In genomic region chrX:71647958-71648357, GRCm38 (mm10) we compare ENCODE assay signal across 7 mouse cellular contexts. TPM values are rescaled to one million over a fixed set of nuclear protein-coding genes. Genes with fewer than 3 reads are reported as not detected.
A peak's percentile ranks its signal among the peaks of the same experiment; 100 is the strongest.
DNase-seq lines count a peak whose midpoint lies in the region; ATAC-seq and TF ChIP-seq lines count a peak whose summit lies in the region.

No protein-coding gene starts in this region.

- TF ChIP-seq CTCF in ES-Bruce4 (IDR thresholded peaks at IDR 0.05; ENCODE audit: low read depth, low read length), result peak; percentile 52
- peak; percentile 76 for TF ChIP-seq CTCF in lung, embryonic 14.5 days (IDR thresholded peaks at IDR 0.05; ENCODE audit: low read depth)

- no peak overlapping the region for H3K4me3 ChIP-seq in ES-Bruce4 (ENCODE audit: low read depth, low read length)
- H3K4me3 ChIP-seq in lung, embryonic 14.5 days (ENCODE audit: low read depth, low read length), result no peak overlapping the region

- no peaks in the 10 kb centered on the region for H3K36me3 ChIP-seq in ES-Bruce4 (ENCODE audit: control insufficient read depth, insufficient read depth, low read length, poor library complexity, severe bottlenecking)
- no peaks in the 10 kb centered on the region for H3K36me3 ChIP-seq in lung, embryonic 14.5 days (ENCODE audit: insufficient read depth)

- ATAC-seq in lung, embryonic 14.5 days (ENCODE audit: insufficient read depth), result no peak

- no peak overlapping the region for H3K27ac ChIP-seq in ES-Bruce4 (ENCODE audit: insufficient read depth, low read length)
- H3K27ac ChIP-seq in lung, embryonic 14.5 days (ENCODE audit: low read depth), result no peak overlapping the region

- TF ChIP-seq POLR2A in ES-Bruce4 (IDR thresholded peaks at IDR 0.05; ENCODE audit: insufficient read depth, low read length), result no peak

- no peak overlapping the region for H3K9ac ChIP-seq in ES-Bruce4 (ENCODE audit: low read depth, poor library complexity, severe bottlenecking)
- no peak overlapping the region for H3K9ac ChIP-seq in lung, embryonic 14.5 days

- no peaks in the 10 kb centered on the region for H3K9me3 ChIP-seq in ES-Bruce4 (replicated peaks; ENCODE audit: control insufficient read depth, insufficient read depth, low read length, poor library complexity, severe bottlenecking)
- no peaks in the 10 kb centered on the region for H3K9me3 ChIP-seq in lung, embryonic 14.5 days (ENCODE audit: low read depth, low read length)

- no peak overlapping the region for H3K4me2 ChIP-seq in lung, embryonic 14.5 days

- WGBS in lung, embryonic 14.5 days, result 3% methylated on average over 6 of the region's 6 CpGs

- DNase-seq in B cell, adult 2 months, result peak; percentile 42 to 49
- DNase-seq in c-Kit-positive CD71-positive TER-119-positive erythroid progenitor cells, embryonic 14.5 days (ENCODE audit: low spot score), result peak; percentile 22
- peak; percentile 45 for DNase-seq in forelimb bud, embryonic 11.5 days (ENCODE audit: low read depth, low spot score)
- peak; percentile 54 to 69 for DNase-seq in kidney, postnatal 25 days
- DNase-seq in lung, embryonic 14.5 days, result peak; percentile 86
- peak; percentile 50 to 75 for DNase-seq in right cerebral cortex, postnatal 10 days (ENCODE audit: low spot score in 2 of 2)

- H3K4me1 ChIP-seq in ES-Bruce4 (ENCODE audit: control insufficient read depth, insufficient read depth, low read length), result no peaks in the 10 kb centered on the region
- H3K4me1 ChIP-seq in lung, embryonic 14.5 days (ENCODE audit: insufficient read depth), result no peaks in the 10 kb centered on the region

- TF ChIP-seq EP300 in ES-Bruce4 (IDR thresholded peaks at IDR 0.05; ENCODE audit: insufficient read depth, low read depth, low read length), result no peak

- no peaks in the 10 kb centered on the region for H3K27me3 ChIP-seq in ES-Bruce4 (ENCODE audit: control insufficient read depth, insufficient read depth, low read length, poor library complexity, severe bottlenecking)
- H3K27me3 ChIP-seq in lung, embryonic 14.5 days (ENCODE audit: insufficient read depth, low read length), result no peaks in the 10 kb centered on the region

RNA-seq across cellular contexts. Expression of gene Gpr50, which starts 15.5 kb away (rescaled TPM):
- polyA plus RNA-seq in ES-Bruce4 (2011; ENCODE audit: insufficient read depth, insufficient read length, low read depth, missing spikeins), result 0.21 TPM in 1 of 2 replicates, not detected in the other
- polyA plus RNA-seq in lung, embryonic 14.5 days (2014; fragmentation: Nextera tagmentation; extraction: Ambion mirVana), result 0.42 and 1.0 TPM in 2 replicates

Comparison
In these comparisons a context has a peak if more than half of its experiments do, and no peak if none do; other contexts are left out.
1. DNase-seq: peak in every context shown above with its lines; median percentile 86 in lung, embryonic 14.5 days; 62 in right cerebral cortex, postnatal 10 days; 62 in kidney, postnatal 25 days; 46 in B cell, adult 2 months; 45 in forelimb bud, embryonic 11.5 days; 22 in c-Kit-positive CD71-positive TER-119-positive erythroid progenitor cells, embryonic 14.5 days.